Mouse (Mus musculus) left cerebral cortex, adult 2 months (tissue): Measurements from ENCODE around the gene Efcab3. TPM values are rescaled to one million over a fixed set of nuclear protein-coding genes. Genes with fewer than 3 reads are reported as not detected.

Experiments
- DNase-seq, 2 experiments: peaks; one replicate each; pipeline ENCODE4 v3.0.0; 2021 to 2022; ENCODE audit warnings: low spot score in 2 of 2, mixed read lengths in 1 of 2; ENCODE audit errors: extremely low spot score in 1 of 2
- H3K27ac ChIP-seq: fragments of 200-600 bp; 2 replicates; pipeline ENCODE4 v1.8.1; 2022
- H3K4me3 ChIP-seq: fragments of 200-600 bp; 2 replicates; pipeline ENCODE4 v1.8.1; 2022
- CTCF ChIP-seq: fragments of 200-600 bp; IDR thresholded peaks from 2 replicates; pipeline ENCODE4 v1.8.1; 2022; ENCODE audit warnings: antibody characterized with exemption, mild to moderate bottlenecking, moderate library complexity
- intact Hi-C: fragments of 180-260 bp; cut with DNase I; formaldehyde crosslinking; loops from one replicate; pipeline ENCODE4 v1.15.1; 2025
- total RNA-seq, 2 experiments: library from RNA; stranded (reverse); gene quantifications; 2 replicates each; pipeline ENCODE4 v1.2.3; 2021

Gene Efcab3
- total RNA-seq, 2 experiments from 2014 or later = 0.77 to 1.7 TPM

GRCm38 (mm10) chr11:105149766-105150165 is 86.4 kb downstream of the Efcab3 start:
- Histone ChIP-seq H3K4me3 (no peak overlapping the region), H3K27ac (no peak overlapping the region)
- intact Hi-C loops = no loop called here
- no peak for TF ChIP-seq CTCF
- no peak for DNase-seq

DNA sequence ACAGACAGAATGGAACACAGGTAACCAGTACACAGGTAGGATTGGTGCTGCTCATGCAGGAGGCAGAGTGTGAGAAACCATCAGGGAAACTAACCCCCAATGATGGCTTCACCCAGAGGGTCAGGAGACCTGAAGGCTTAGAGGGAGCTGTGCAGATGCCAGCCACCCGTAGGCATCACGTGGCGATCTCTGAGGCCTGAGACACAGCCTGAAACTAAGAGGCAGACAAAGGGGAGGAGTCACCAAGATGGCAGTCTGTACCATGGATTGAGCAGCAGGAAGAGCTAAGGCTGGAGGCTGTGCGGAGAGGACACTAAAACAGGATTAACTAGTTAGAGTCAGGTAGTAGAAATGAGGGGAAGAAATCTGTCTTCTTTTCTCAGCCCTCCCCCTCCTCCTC is 87.3 kb downstream of the Efcab3 start:
- intact Hi-C loops = no loop called here
- DNase-seq = no peak
- Histone ChIP-seq H3K4me3 (no peak overlapping the region), H3K27ac (no peak overlapping the region)
- no peak for TF ChIP-seq CTCF

DNA sequence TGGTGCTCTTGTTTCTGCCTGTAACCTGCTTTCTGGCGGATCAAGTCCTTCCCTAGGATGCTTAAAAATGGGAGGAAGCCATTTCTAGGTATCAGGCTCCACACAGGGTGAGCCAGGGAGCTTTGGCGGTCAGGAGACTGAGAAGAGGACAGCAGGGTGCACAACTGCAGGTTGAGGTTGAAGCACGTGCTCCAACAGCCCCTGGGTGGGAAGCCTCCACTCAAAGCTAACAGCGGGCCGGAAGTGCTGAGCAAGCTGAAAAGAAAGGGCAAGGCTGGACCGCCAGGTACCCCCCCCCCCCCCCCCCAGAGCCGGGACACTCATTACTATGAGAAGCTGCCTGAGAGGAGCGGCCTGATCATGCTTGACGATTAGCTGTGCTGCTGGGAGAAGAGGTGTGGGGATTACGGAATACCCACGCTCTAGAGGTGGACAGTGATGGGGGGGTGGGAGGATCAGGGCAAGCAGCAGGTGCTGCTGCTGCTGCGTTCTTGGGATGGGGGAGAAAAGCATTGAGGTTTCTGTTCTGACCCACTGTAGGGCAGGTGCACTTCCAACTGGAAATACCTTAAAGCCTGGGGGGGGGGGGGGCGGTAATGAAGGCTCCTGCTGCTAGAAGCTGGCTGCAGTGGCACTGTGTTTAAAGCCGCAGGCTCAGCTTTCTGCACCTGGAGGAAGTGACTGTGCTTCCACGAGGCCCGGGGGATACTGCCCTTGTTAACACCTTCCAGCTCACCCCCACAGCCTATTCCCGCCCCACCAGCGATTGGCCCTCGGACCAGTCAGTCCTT is 88.0 kb downstream of the Efcab3 start:
- no peak overlapping the region for H3K4me3 ChIP-seq
- DNase-seq = no peak
- no peak for TF ChIP-seq CTCF
- H3K27ac ChIP-seq = no peak overlapping the region
- intact Hi-C loops = no loop called here

GRCm38 (mm10) chr11:105152017-105152300 is 88.6 kb downstream of the Efcab3 start:
- DNase-seq = no peak
- TF ChIP-seq CTCF = no peak
- no peak overlapping the region for H3K27ac ChIP-seq
- no peak overlapping the region for H3K4me3 ChIP-seq
- intact Hi-C loops = no loop called here

DNA sequence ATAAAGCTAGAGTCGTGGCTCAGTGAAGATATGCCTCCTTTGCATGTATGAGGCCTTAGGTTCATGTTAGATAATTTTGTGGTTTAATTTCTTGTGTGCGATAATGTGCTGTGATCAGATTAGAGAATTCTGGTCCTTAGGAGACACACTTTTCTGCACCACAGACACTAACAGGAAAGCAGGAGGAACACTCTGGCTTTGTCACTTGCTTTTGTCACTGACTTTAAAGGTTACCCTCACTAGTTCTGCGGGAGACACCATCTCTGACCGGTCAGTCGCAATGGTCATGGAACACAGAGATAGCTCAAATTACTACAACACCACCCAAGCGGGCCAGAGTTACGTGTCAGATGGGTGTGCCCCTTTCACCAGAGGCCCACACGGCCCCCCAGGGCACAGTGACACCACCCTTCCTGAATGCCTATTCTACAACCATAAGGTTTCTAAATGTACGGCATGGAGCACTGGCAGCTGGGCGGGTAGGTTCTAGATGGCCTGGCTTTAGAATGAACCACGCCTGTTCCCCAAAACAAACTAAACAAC is 89.0 kb downstream of the Efcab3 start:
- intact Hi-C loops = no loop called here
- TF ChIP-seq CTCF = no peak
- no peak overlapping the region for H3K27ac ChIP-seq
- H3K4me3 ChIP-seq = no peak overlapping the region
- DNase-seq = no peak

DNA sequence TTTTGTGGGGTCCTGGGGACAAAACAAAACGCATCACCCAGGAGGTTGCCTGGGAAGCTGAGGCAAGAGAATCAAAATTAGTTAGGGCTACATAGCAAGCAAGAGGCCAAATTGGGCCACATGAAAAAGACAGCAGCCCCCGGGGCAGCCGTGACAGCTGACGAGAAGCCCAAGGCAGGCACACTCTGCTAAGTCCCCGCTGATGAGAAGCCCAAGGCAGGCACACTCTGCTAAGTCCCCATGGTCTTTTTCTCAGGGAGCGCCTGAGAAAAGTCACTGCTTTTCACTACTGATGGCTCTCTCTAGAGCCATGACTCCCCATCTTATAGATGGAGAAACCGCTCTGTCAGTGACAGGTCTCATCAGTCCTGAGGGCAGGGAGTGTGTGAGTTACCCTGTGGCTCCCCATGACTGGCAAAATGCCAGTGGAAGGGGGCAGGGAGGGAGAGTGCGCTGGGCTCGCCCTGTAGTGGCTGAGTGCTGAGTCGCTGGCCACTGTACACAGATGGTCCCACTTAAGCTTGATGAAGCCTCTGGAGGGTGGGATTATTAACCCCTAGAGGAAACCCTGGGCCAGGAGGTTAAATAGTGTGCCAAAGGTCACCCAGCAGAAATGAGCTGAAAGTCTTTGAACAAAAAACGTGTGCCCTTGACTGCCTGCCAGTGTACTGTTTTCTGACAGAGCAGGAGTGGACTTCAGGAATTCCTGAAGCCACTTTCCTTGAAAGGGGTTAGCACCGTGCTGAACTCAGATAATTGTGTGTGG is 89.9 kb downstream of the Efcab3 start:
- no peak overlapping the region for H3K4me3 ChIP-seq
- H3K27ac ChIP-seq = no peak overlapping the region
- DNase-seq = no peak
- no peak for TF ChIP-seq CTCF
- intact Hi-C loops = no loop called here

- Histone ChIP-seq H3K27ac (no peak overlapping the region), H3K4me3 (no peak overlapping the region)
- TF ChIP-seq CTCF = no peak
- no peak for DNase-seq
- intact Hi-C loops = no loop called here
These were observed 92.5 kb downstream of the Efcab3 start for GRCm38 (mm10) chr11:105155915-105156314.

DNA sequence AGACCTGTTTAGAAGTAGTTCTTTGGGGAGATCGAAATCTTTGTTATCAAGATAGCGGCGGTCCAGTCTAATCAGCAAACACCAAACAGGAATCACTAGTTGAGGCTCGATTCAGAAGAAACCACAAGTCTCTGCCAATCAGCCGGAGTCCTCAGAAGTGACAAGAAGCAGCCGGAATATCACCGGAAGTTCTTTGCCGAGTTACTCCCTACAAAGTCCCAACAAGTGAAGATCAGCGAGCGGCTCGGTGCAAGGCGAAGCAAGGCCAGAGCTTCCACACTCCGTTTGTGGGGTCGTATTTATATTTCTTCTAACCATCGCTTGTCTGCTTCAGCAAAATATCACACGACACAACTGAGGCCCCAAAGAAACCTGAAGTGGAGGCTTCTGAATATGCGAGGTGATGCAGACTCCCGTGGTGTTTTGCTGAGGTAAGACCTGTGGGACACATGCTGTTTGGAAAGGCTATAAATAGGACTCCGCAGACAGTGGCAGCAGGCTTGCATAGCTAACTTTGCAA is 93.4 kb downstream of the Efcab3 start:
- DNase-seq = no peak
- H3K27ac ChIP-seq = no peak overlapping the region
- TF ChIP-seq CTCF = no peak
- intact Hi-C loops = no loop called here
- no peak overlapping the region for H3K4me3 ChIP-seq

DNA sequence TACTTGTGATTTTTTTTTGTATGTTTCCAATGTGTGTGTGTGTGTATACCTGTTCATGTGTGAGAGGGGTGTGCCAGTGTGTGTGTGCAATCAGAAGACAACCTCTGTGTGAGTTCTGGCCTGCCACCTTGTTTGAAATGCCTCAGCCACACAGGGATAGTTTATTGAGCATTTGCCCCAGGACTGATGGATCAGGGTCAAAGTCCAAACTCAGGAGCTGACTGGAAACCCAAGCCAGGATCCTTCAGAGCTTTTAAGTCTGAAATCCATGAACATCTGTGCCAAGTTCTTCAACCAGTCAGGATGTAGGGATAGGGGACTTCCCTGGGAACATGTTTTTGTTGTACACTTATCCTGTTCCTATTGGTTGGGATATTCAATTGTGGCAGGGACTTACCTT is 94.7 kb downstream of the Efcab3 start:
- no peak for DNase-seq
- Histone ChIP-seq H3K27ac (no peak overlapping the region), H3K4me3 (no peak overlapping the region)
- no peak for TF ChIP-seq CTCF
- intact Hi-C loops = no loop called here

DNA sequence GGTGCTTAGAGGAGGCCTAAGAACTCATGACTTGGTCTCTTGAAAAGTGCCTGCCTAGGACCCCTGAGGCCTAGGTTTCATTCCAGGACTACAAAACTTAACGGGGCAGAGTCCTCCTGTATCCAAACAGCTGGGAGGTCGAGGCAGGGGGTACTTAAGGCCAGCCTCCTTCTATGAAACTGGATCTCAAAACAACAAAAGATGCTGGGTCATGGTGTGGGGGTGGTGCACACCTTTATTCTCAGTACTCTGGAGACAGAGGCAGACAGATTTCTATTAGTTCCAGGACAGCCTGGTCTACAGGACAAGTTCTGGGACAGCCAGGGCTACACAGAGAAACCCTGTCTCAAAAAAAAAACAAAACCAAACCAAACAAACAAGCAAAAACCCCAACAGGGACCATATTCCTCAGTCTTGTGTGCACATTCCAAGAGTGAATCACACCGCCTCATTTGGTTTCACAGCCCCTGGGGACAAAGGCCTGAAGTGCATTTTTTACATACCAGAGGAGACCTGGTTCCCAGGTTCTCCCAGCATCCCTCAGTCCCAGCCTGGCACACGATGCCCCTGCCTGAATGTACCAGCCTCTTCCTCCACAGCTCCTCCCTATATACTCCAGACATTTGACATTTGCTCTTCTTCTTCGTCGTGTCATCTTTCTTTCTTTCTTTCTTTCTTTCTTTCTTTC is 96.4 kb downstream of the Efcab3 start:
- intact Hi-C loops = no loop called here
- no peak overlapping the region for H3K27ac ChIP-seq
- DNase-seq = no peak
- H3K4me3 ChIP-seq = no peak overlapping the region
- no peak for TF ChIP-seq CTCF

DNA sequence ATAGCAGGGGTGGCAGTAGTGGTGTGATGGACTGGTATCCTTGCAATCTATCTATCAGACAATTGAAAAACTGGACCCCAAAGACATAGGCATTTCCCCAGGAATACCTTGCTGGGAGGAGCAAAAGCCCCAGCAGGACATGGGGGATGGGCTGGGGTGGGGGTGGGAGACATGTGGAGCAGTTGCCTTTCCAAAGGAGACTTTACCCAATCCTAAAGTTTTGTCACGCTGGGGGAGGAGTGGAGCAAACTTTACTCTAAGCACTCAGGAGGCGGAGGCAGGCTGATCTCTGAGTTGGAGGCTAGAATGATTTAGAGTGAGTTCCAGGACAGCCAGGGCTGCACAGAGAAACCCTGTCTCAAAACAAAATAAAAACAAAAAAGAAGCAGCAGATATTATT is 98.0 kb downstream of the Efcab3 start:
- no peak overlapping the region for H3K27ac ChIP-seq
- TF ChIP-seq CTCF = no peak
- no peak for DNase-seq
- intact Hi-C loops = no loop called here
- no peak overlapping the region for H3K4me3 ChIP-seq
